Comparison of ENCODE assay signal across 10 mouse cellular contexts in genomic region chr7:25393451-25394210, GRCm38 (mm10). TPM values are rescaled to one million over a fixed set of nuclear protein-coding genes. Genes with fewer than 3 reads are reported as not detected.
DNase-seq lines count a peak whose midpoint lies in the region; ATAC-seq and TF ChIP-seq lines count a peak whose summit lies in the region.
"Had no signal": no experiment of that assay in that cellular context is flagged by ENCODE, and none has a peak within 500 bp of the region (broad histone marks: within the 10 kb centered on the region; RNA-seq: fewer than 3 reads in every experiment).

No protein-coding gene starts in this region.

- ATAC-seq in hindbrain, embryonic 11.5 days (ENCODE audit: low FRiP score) = no peak
- ATAC-seq in embryonic facial prominence, embryonic 12.5 days (ENCODE audit: insufficient number of reproducible peaks, insufficient read depth, low FRiP score, low TSS enrichment) = no peak
- peak; percentile 23; the same call in 1 of the 2 replicates for ATAC-seq in intestine, postnatal 0 days
- ATAC-seq in inflammation-experienced regulatory T-cells, adult 6 months = no peak

- H3K4me1 ChIP-seq in hindbrain, embryonic 10.5 days (replicated peaks) = peaks cover 56% of the 10 kb centered on the region
- peaks cover 8% of the 10 kb centered on the region for H3K4me1 ChIP-seq in hindbrain, embryonic 11.5 days (replicated peaks; ENCODE audit: control insufficient read depth, insufficient read depth, low read length)
- H3K4me1 ChIP-seq in embryonic facial prominence, embryonic 12.5 days = peaks cover 26% of the 10 kb centered on the region
- H3K4me1 ChIP-seq in intestine, postnatal 0 days (replicated peaks; ENCODE audit: control insufficient read depth, insufficient read depth, low read length) = peaks cover 20% of the 10 kb centered on the region

- no peak for TF ChIP-seq CTCF in intestine, postnatal 0 days (IDR thresholded peaks at IDR 0.05; ENCODE audit: low read depth)

- no peak overlapping the region for H3K27ac ChIP-seq in hindbrain, embryonic 10.5 days
- H3K27ac ChIP-seq in hindbrain, embryonic 11.5 days (ENCODE audit: low read depth, low read length) = no peak overlapping the region
- no peak overlapping the region for H3K27ac ChIP-seq in embryonic facial prominence, embryonic 12.5 days
- H3K27ac ChIP-seq in intestine, postnatal 0 days (ENCODE audit: low read depth, low read length) = peak overlapping the region; percentile 42

- DNase-seq in hindbrain, embryonic 10.5 days (ENCODE audit: low spot score) = no peak
- no peak for DNase-seq in hindbrain, embryonic 11.5 days (ENCODE audit: low spot score)
- peak; percentile 75 for DNase-seq in adrenal gland, adult 8-10 months
- DNase-seq in thymus, adult 18-20 months = no peak
- no peak for DNase-seq in spleen, postnatal 14 days (ENCODE audit: low spot score in 2 of 2)
- DNase-seq: thymus, postnatal 14 days had no signal

- H3K9ac ChIP-seq in hindbrain, embryonic 11.5 days (ENCODE audit: low read depth, low read length) = no peak overlapping the region
- no peak overlapping the region for H3K9ac ChIP-seq in embryonic facial prominence, embryonic 12.5 days
- H3K9ac ChIP-seq in intestine, postnatal 0 days (ENCODE audit: low read depth, low read length) = no peak overlapping the region

- H3K4me3 ChIP-seq in hindbrain, embryonic 10.5 days = peak overlapping the region; percentile 78; the same call in 1 of the 2 replicates
- no peak overlapping the region for H3K4me3 ChIP-seq in hindbrain, embryonic 11.5 days (ENCODE audit: low read depth, low read length)
- peak overlapping the region; percentile 67; the same call in 1 of the 2 replicates for H3K4me3 ChIP-seq in embryonic facial prominence, embryonic 12.5 days
- peak overlapping the region; percentile 76; the same call in 1 of the 2 replicates for H3K4me3 ChIP-seq in intestine, postnatal 0 days (ENCODE audit: low read depth, low read length)

- WGBS in hindbrain, embryonic 10.5 days = 83% methylated on average over 8 of the region's 8 CpGs
- 74% methylated on average over 8 of the region's 8 CpGs for WGBS in hindbrain, embryonic 11.5 days
- 65% methylated on average over 8 of the region's 8 CpGs for WGBS in embryonic facial prominence, embryonic 12.5 days
- WGBS in intestine, postnatal 0 days = 62% methylated on average over 8 of the region's 8 CpGs

- no peaks in the 10 kb centered on the region for H3K9me3 ChIP-seq in hindbrain, embryonic 10.5 days
- H3K9me3 ChIP-seq in hindbrain, embryonic 11.5 days (ENCODE audit: control insufficient read depth, low read length) = no peaks in the 10 kb centered on the region
- H3K9me3 ChIP-seq in embryonic facial prominence, embryonic 12.5 days = no peaks in the 10 kb centered on the region
- no peaks in the 10 kb centered on the region for H3K9me3 ChIP-seq in intestine, postnatal 0 days (ENCODE audit: control insufficient read depth)
- H3K9me3 ChIP-seq: G1E had no signal

- peaks cover 2% of the 10 kb centered on the region; the same call in 1 of the 2 replicates for H3K36me3 ChIP-seq in hindbrain, embryonic 10.5 days
- H3K36me3 ChIP-seq in hindbrain, embryonic 11.5 days (ENCODE audit: control insufficient read depth, insufficient read depth, low read length) = no peaks in the 10 kb centered on the region
- H3K36me3 ChIP-seq in embryonic facial prominence, embryonic 12.5 days = 0 out of 2 replicates have a peak, but pooled peaks cover 6% of the 10 kb centered on the region
- peaks cover under 1% of the 10 kb centered on the region; the same call in 1 of the 2 replicates for H3K36me3 ChIP-seq in intestine, postnatal 0 days (ENCODE audit: control insufficient read depth, insufficient read depth)

- H3K27me3 ChIP-seq in hindbrain, embryonic 10.5 days (ENCODE audit: insufficient read depth, poor library complexity, severe bottlenecking) = peaks cover 23% of the 10 kb centered on the region
- H3K27me3 ChIP-seq in hindbrain, embryonic 11.5 days (ENCODE audit: control insufficient read depth, insufficient read depth, low read length) = no peaks in the 10 kb centered on the region
- no peaks in the 10 kb centered on the region for H3K27me3 ChIP-seq in embryonic facial prominence, embryonic 12.5 days
- H3K27me3 ChIP-seq in intestine, postnatal 0 days (replicated peaks; ENCODE audit: control insufficient read depth, insufficient read depth, low read length) = no peaks in the 10 kb centered on the region

- H3K4me2 ChIP-seq in hindbrain, embryonic 11.5 days (replicated peaks; ENCODE audit: low read depth, low read length) = no peak overlapping the region
- H3K4me2 ChIP-seq in embryonic facial prominence, embryonic 12.5 days (replicated peaks) = peak overlapping the region; percentile 73
- H3K4me2 ChIP-seq in intestine, postnatal 0 days (replicated peaks; ENCODE audit: low read depth) = peak overlapping the region; percentile 69

RNA-seq across cellular contexts. Expression of gene Lipe, which starts 4.9 kb away (rescaled TPM):
- polyA plus RNA-seq in hindbrain, embryonic 10.5 days (2016; fragmentation: Nextera tagmentation; extraction: Ambion mirVana) = 6.0 and 8.6 TPM in 2 replicates
- 2.6 and 3.3 TPM in 2 replicates for polyA plus RNA-seq in hindbrain, embryonic 11.5 days (2014; fragmentation: Nextera tagmentation; extraction: Ambion mirVana)
- total RNA-seq in adrenal gland, adult 8-10 months (2022) = 100 to 1,000 TPM; 157 to 290 (median 256) TPM
- 10.9 and 11.9 TPM in 2 replicates for polyA plus RNA-seq in embryonic facial prominence, embryonic 12.5 days (2016; fragmentation: Nextera tagmentation; extraction: Ambion mirVana)
- 15.0 and 17.5 TPM in 2 replicates for polyA plus RNA-seq in intestine, postnatal 0 days (2015; fragmentation: Nextera tagmentation; extraction: Ambion mirVana)
- 10 to 100 TPM in 2 of 3 experiments, 1 to 10 TPM in 1; 9.0 to 11.0 (median 10.1) TPM for polyA plus RNA-seq in inflammation-experienced regulatory T-cells, adult 6 months (2017; shearing (Covaris generic))

RNA-seq across cellular contexts. Expression of gene Cxcl17, which starts 19.1 kb away (rescaled TPM):
- polyA plus RNA-seq in hindbrain, embryonic 10.5 days (2016; fragmentation: Nextera tagmentation; extraction: Ambion mirVana) = 0.45 and 0.63 TPM in 2 replicates
- polyA plus RNA-seq in hindbrain, embryonic 11.5 days (2014; fragmentation: Nextera tagmentation; extraction: Ambion mirVana) = 0.28 TPM in 1 of 2 replicates, not detected in the other
- total RNA-seq in adrenal gland, adult 8-10 months (2022) = not detected
- 0.59 and 1.1 TPM in 2 replicates for polyA plus RNA-seq in embryonic facial prominence, embryonic 12.5 days (2016; fragmentation: Nextera tagmentation; extraction: Ambion mirVana)
- 0.16 TPM in 1 of 2 replicates, not detected in the other for polyA plus RNA-seq in intestine, postnatal 0 days (2015; fragmentation: Nextera tagmentation; extraction: Ambion mirVana)
- not detected for polyA plus RNA-seq in inflammation-experienced regulatory T-cells, adult 6 months (2017; shearing (Covaris generic))
- total RNA-seq: G1E had no signal
- polyA plus RNA-seq: G1E had no signal

RNA-seq across cellular contexts. Expression of gene Cnfn, which starts 24.1 kb away (rescaled TPM):
- not detected in 2 replicates for polyA plus RNA-seq in hindbrain, embryonic 10.5 days (2016; fragmentation: Nextera tagmentation; extraction: Ambion mirVana)
- polyA plus RNA-seq in hindbrain, embryonic 11.5 days (2014; fragmentation: Nextera tagmentation; extraction: Ambion mirVana) = not detected in 2 replicates
- not detected for total RNA-seq in adrenal gland, adult 8-10 months (2022)
- 0.86 TPM in 1 of 2 replicates, not detected in the other for polyA plus RNA-seq in embryonic facial prominence, embryonic 12.5 days (2016; fragmentation: Nextera tagmentation; extraction: Ambion mirVana)
- polyA plus RNA-seq in intestine, postnatal 0 days (2015; fragmentation: Nextera tagmentation; extraction: Ambion mirVana) = 0.33 TPM in 1 of 2 replicates, not detected in the other
- not detected for polyA plus RNA-seq in inflammation-experienced regulatory T-cells, adult 6 months (2017; shearing (Covaris generic))
- total RNA-seq: G1E had no signal
- polyA plus RNA-seq: G1E had no signal
